Mouse (Mus musculus): Measurements from ENCODE around the gene Abat. TPM values are rescaled to one million over a fixed set of nuclear protein-coding genes. Genes with fewer than 3 reads are reported as not detected.

Gene Abat
- total RNA-seq, 2 experiments from 2014 or later: 9.8 to 10.2 TPM

GRCm38 (mm10) chr16:8636867-8637216 lies 123.6 kb downstream of the Abat start:
- DNase-seq: no peak

- DNase-seq: peak; percentile 89 to 91
These were observed 124.2 kb downstream of the Abat start, which contains the start of the genes Pmm2 and Tmem186 for GRCm38 (mm10) chr16:8637217-8638051. Pmm2 (plus strand) TSS chr16:8637674. Tmem186 (minus strand) TSS chr16:8637712.

- no peak for DNase-seq
These were observed 124.9 kb downstream of the Abat start for GRCm38 (mm10) chr16:8638131-8638530.

- DNase-seq: no peak
These were observed 126.4 kb downstream of the Abat start for GRCm38 (mm10) chr16:8639466-8640191.

- DNase-seq: peak; percentile 51 to 62
These were observed 130.6 kb downstream of the Abat start for GRCm38 (mm10) chr16:8643855-8644254.

GRCm38 (mm10) chr16:8645546-8645945 lies 132.3 kb downstream of the Abat start:
- no peak for DNase-seq

GRCm38 (mm10) chr16:8650007-8650406 lies 136.8 kb downstream of the Abat start:
- no peak for DNase-seq

GRCm38 (mm10) chr16:8655108-8655507 lies 141.9 kb downstream of the Abat start:
- no peak for DNase-seq

GRCm38 (mm10) chr16:8655599-8655998 lies 142.4 kb downstream of the Abat start:
- no peak for DNase-seq

GRCm38 (mm10) chr16:8656256-8656655 lies 143.0 kb downstream of the Abat start:
- no peak for DNase-seq

GRCm38 (mm10) chr16:8658349-8658748 lies 145.1 kb downstream of the Abat start:
- no peak for DNase-seq

GRCm38 (mm10) chr16:8658764-8659163 lies 145.5 kb downstream of the Abat start:
- DNase-seq: no peak

GRCm38 (mm10) chr16:8663022-8663421 lies 149.8 kb downstream of the Abat start:
- no peak for DNase-seq

GRCm38 (mm10) chr16:8663606-8664539 lies 150.6 kb downstream of the Abat start:
- peak in 1 of 2 experiments; percentile 32 for DNase-seq

- DNase-seq: peak in 1 of 2 experiments; percentile 37
These were observed 152.1 kb downstream of the Abat start for GRCm38 (mm10) chr16:8665367-8665766.

GRCm38 (mm10) chr16:8666452-8666851 lies 153.2 kb downstream of the Abat start:
- DNase-seq: peak; percentile 69 to 90

GRCm38 (mm10) chr16:8667261-8667660 lies 154.0 kb downstream of the Abat start:
- peak; percentile 53 to 64 for DNase-seq

- peak; percentile 51 to 66 for DNase-seq
These were observed 154.6 kb downstream of the Abat start for GRCm38 (mm10) chr16:8667814-8668213.

GRCm38 (mm10) chr16:8668386-8668785 lies 155.2 kb downstream of the Abat start:
- no peak for DNase-seq

GRCm38 (mm10) chr16:8669432-8669831 lies 156.2 kb downstream of the Abat start:
- peak in 1 of 2 experiments; percentile 26 for DNase-seq

- DNase-seq: peak in 1 of 2 experiments; percentile 28
These were observed 157.1 kb downstream of the Abat start for GRCm38 (mm10) chr16:8670041-8671035.

Measured in heart, adult 18-20 months (tissue).